Mouse (Mus musculus) limb, embryonic 12.5 days (tissue): ENCODE results near the gene Hps4. TPM values are rescaled to one million over a fixed set of nuclear protein-coding genes. Genes with fewer than 3 reads are reported as not detected.

Experiments used
- ATAC-seq: fragments of 200-750 bp; cut with Nextera tagmentation; 2 replicates; pipeline ENCODE4 v1.8.0; 2017; ENCODE audit warnings: low read depth, moderate TSS enrichment; ENCODE audit not compliant: insufficient number of reproducible peaks, insufficient read depth, low FRiP score, low TSS enrichment
- H3K27ac ChIP-seq: fragments of 300-500 bp; sonication (generic); 2 replicates; pipeline ENCODE4 v1.5.1; 2016; ENCODE audit warnings: mild to moderate bottlenecking, moderate library complexity
- H3K27me3 ChIP-seq: fragments of 300-500 bp; sonication (generic); 2 replicates; pipeline ENCODE4 v1.6.1; 2016; ENCODE audit warnings: mild to moderate bottlenecking, moderate library complexity
- H3K36me3 ChIP-seq: fragments of 300-500 bp; sonication (generic); 2 replicates; pipeline ENCODE4 v1.6.1; 2016; ENCODE audit warnings: mild to moderate bottlenecking, moderate library complexity
- H3K4me1 ChIP-seq: fragments of 300-500 bp; sonication (generic); replicated peaks from 2 replicates; pipeline ENCODE4 v1.6.1; 2016
- H3K4me2 ChIP-seq: fragments of 300-500 bp; sonication (generic); 2 replicates; pipeline ENCODE4 v1.6.1; 2016; ENCODE audit warnings: mild to moderate bottlenecking, moderate library complexity
- H3K4me3 ChIP-seq: fragments of 300-500 bp; sonication (generic); replicated peaks from 2 replicates; pipeline ENCODE4 v1.5.1; 2016; ENCODE audit warnings: mild to moderate bottlenecking
- H3K9ac ChIP-seq: fragments of 300-500 bp; sonication (generic); replicated peaks from 2 replicates; pipeline ENCODE4 v1.6.1; 2016; ENCODE audit warnings: mild to moderate bottlenecking, moderate library complexity
- H3K9me3 ChIP-seq: fragments of 300-500 bp; sonication (generic); 2 replicates; pipeline ENCODE4 v1.6.1; 2016; ENCODE audit warnings: mild to moderate bottlenecking, moderate library complexity
- whole genome bisulfite sequencing: fragments of 180-500 bp; shearing (Covaris S2); methylation state at CpG from one replicate; pipeline ENCODE4 v1.1.7; 2016; 5-methylcytosine and 5-hydroxymethylcytosine counted together
- polyA plus RNA-seq: library from polyadenylated mRNA; unstranded; fragments of >200 nt; fragmentation: Nextera tagmentation; extraction: Ambion mirVana; gene quantifications from 2 replicates; pipeline ENCODE4 v1.2.1, GENCODE M21; 2016

Hps4 gene
- polyA plus RNA-seq, 1 experiment from 2014 or later, result 40.1 TPM

- 28% methylated on average over 24 of the region's 24 CpGs for WGBS
- no peak; the same call in 1 of the 2 replicates for ATAC-seq
- Histone ChIP-seq H3K9me3 (no peaks in the 10 kb centered on the region), H3K4me2 (peak overlapping the region; percentile 88), H3K27ac (no peak overlapping the region; the same call in 1 of the 2 replicates), H3K4me3 (peak overlapping the region; percentile 98; the same call in 1 of the 2 replicates), H3K9ac (no peak overlapping the region; the same call in 1 of the 2 replicates), H3K4me1 (peaks cover 22% of the 10 kb centered on the region), H3K36me3 (peaks cover 24% of the 10 kb centered on the region), H3K27me3 (no peaks in the 10 kb centered on the region; the same call in 1 of the 2 replicates)
Observed at GRCm38 (mm10) chr5:112324637-112325545, 18.0 kb upstream of the Hps4 start.

GRCm38 (mm10) chr5:112325546-112326445 is 17.1 kb upstream of the Hps4 start, which contains the start of gene Tfip11:
Gene Tfip11 (plus strand): TSS chr5:112326358.
- peak; percentile 85 for ATAC-seq
- 8% methylated on average over 48 of the region's 48 CpGs for WGBS
- peak within 1 kb of the TSS; percentile 88 for H3K4me2 ChIP-seq

GRCm38 (mm10) chr5:112326446-112327009 is 16.4 kb upstream of the Hps4 start:
- H3K4me3 ChIP-seq, result peak overlapping the region; percentile 98
- 2% methylated on average over 32 of the region's 33 CpGs for WGBS
- peak; percentile 39; the same call in 1 of the 2 replicates for ATAC-seq
- H3K27me3 ChIP-seq, result no peaks in the 10 kb centered on the region; the same call in 1 of the 2 replicates
- no peak overlapping the region for H3K27ac ChIP-seq
- no peaks in the 10 kb centered on the region for H3K9me3 ChIP-seq
- H3K36me3 ChIP-seq, result peaks cover 41% of the 10 kb centered on the region
- H3K9ac ChIP-seq, result peak overlapping the region; percentile 71
- peaks cover 22% of the 10 kb centered on the region for H3K4me1 ChIP-seq
- peak overlapping the region; percentile 88 for H3K4me2 ChIP-seq

More at GRCm38 (mm10) chr5:112325546-112326445, 17.1 kb upstream of the Hps4 start, which contains the start of gene Tfip11:
- Histone ChIP-seq H3K4me3 (peak within 1 kb of the TSS; percentile 98), H3K9me3 (no peaks in the 10 kb centered on the region), H3K36me3 (peaks cover 33% of the 10 kb centered on the region), H3K27ac (peak within 1 kb of the TSS; percentile 50; the same call in 1 of the 2 replicates), H3K27me3 (no peaks in the 10 kb centered on the region; the same call in 1 of the 2 replicates), H3K9ac (peak within 1 kb of the TSS; percentile 71), H3K4me1 (peaks cover 22% of the 10 kb centered on the region)

- Histone ChIP-seq H3K27ac (no peak overlapping the region), H3K4me1 (peaks cover 22% of the 10 kb centered on the region), H3K36me3 (peaks cover 54% of the 10 kb centered on the region), H3K27me3 (no peaks in the 10 kb centered on the region), H3K9me3 (no peaks in the 10 kb centered on the region), H3K9ac (no peak overlapping the region), H3K4me3 (no peak overlapping the region), H3K4me2 (no peak overlapping the region)
- WGBS, result 92% methylated on average over 15 of the region's 15 CpGs
- no peak for ATAC-seq
Observed at GRCm38 (mm10) chr5:112327854-112328253, 15.0 kb upstream of the Hps4 start.

- Histone ChIP-seq H3K36me3 (peaks cover 75% of the 10 kb centered on the region), H3K27ac (no peak overlapping the region), H3K4me2 (no peak overlapping the region), H3K9ac (no peak overlapping the region), H3K4me3 (no peak overlapping the region), H3K9me3 (no peaks in the 10 kb centered on the region), H3K27me3 (no peaks in the 10 kb centered on the region), H3K4me1 (peaks cover 17% of the 10 kb centered on the region)
- no peak for ATAC-seq
- WGBS, result 90% methylated on average over 14 of the region's 14 CpGs
Observed at GRCm38 (mm10) chr5:112329805-112330564, 12.9 kb upstream of the Hps4 start.

- peaks cover 95% of the 10 kb centered on the region for H3K36me3 ChIP-seq
- 27% methylated on average over 2 of the region's 2 CpGs for WGBS
- ATAC-seq, result no peak
Observed at GRCm38 (mm10) chr5:112335473-112335872, 7.4 kb upstream of the Hps4 start.

GRCm38 (mm10) chr5:112337004-112337403 is 5.9 kb upstream of the Hps4 start:
- H3K9ac ChIP-seq, result no peak overlapping the region
- peaks cover 80% of the 10 kb centered on the region for H3K36me3 ChIP-seq
- H3K4me1 ChIP-seq, result peaks cover 4% of the 10 kb centered on the region
- 94% methylated on average over 22 of the region's 22 CpGs for WGBS
- no peak overlapping the region for H3K4me2 ChIP-seq
- no peak overlapping the region for H3K27ac ChIP-seq
- no peaks in the 10 kb centered on the region for H3K27me3 ChIP-seq
- no peak overlapping the region for H3K4me3 ChIP-seq
- ATAC-seq, result no peak
- no peaks in the 10 kb centered on the region for H3K9me3 ChIP-seq

More at GRCm38 (mm10) chr5:112335473-112335872, 7.4 kb upstream of the Hps4 start:
- Histone ChIP-seq H3K27me3 (no peaks in the 10 kb centered on the region), H3K9ac (no peak overlapping the region), H3K9me3 (no peaks in the 10 kb centered on the region), H3K4me2 (no peak overlapping the region), H3K4me1 (no peaks in the 10 kb centered on the region), H3K27ac (no peak overlapping the region), H3K4me3 (no peak overlapping the region)

- Histone ChIP-seq H3K4me1 (peaks cover 18% of the 10 kb centered on the region), H3K27me3 (no peaks in the 10 kb centered on the region), H3K4me3 (no peak overlapping the region), H3K9me3 (no peaks in the 10 kb centered on the region), H3K4me2 (no peak overlapping the region), H3K27ac (no peak overlapping the region), H3K36me3 (peaks cover 58% of the 10 kb centered on the region), H3K9ac (no peak overlapping the region)
- ATAC-seq, result no peak
- WGBS, result 66% methylated on average over 7 of the region's 7 CpGs
Observed at GRCm38 (mm10) chr5:112339215-112339614, 3.7 kb upstream of the Hps4 start.

GRCm38 (mm10) chr5:112343205-112343595 is 317 bp downstream of the Hps4 start:
- H3K4me3 ChIP-seq, result peak overlapping the region; percentile 91
- H3K9me3 ChIP-seq, result no peaks in the 10 kb centered on the region
- ATAC-seq, result peak; percentile 64
- under 1% methylated on average over 20 of the region's 24 CpGs for WGBS
- peaks cover 30% of the 10 kb centered on the region for H3K4me1 ChIP-seq
- no peaks in the 10 kb centered on the region for H3K27me3 ChIP-seq
- peak overlapping the region; percentile 88 for H3K9ac ChIP-seq
- peak overlapping the region; percentile 83 for H3K4me2 ChIP-seq
- peaks cover 42% of the 10 kb centered on the region for H3K36me3 ChIP-seq
- 0 out of 2 replicates have a peak overlapping the region, but pooled peaks have one; percentile 20 for H3K27ac ChIP-seq
